Mouse (Mus musculus) midbrain, postnatal 0 days (tissue): ENCODE results near the gene Exo1. TPM values are rescaled to one million over a fixed set of nuclear protein-coding genes. Genes with fewer than 3 reads are reported as not detected.
A peak's percentile ranks its signal among the peaks of the same experiment; 100 is the strongest.

ENCODE experiments used
- ATAC-seq: fragments of 200-750 bp; cut with Nextera tagmentation; 2 replicates; pipeline ENCODE4 v1.8.0; 2017; ENCODE audit warnings: moderate number of reproducible peaks, mild to moderate bottlenecking, moderate TSS enrichment, moderate library complexity; ENCODE audit not compliant: low FRiP score
- DNase-seq: peaks from one replicate; pipeline ENCODE4 v3.0.0-alpha.2; 2015; ENCODE audit warnings: low spot score
- H3K27ac ChIP-seq: fragments of 300-500 bp; sonication (generic); 2 replicates; pipeline ENCODE4 v1.5.1; 2014; ENCODE audit warnings: low read depth, mild to moderate bottlenecking, low read length, mixed read lengths
- H3K27me3 ChIP-seq: fragments of 300-500 bp; sonication (generic); 2 replicates; pipeline ENCODE4 v1.6.1; 2014; ENCODE audit warnings: low read length, control low read depth, mixed read lengths; ENCODE audit not compliant: insufficient read depth
- H3K36me3 ChIP-seq: fragments of 300-500 bp; sonication (generic); 2 replicates; pipeline ENCODE4 v1.6.1; 2014; ENCODE audit warnings: low read length, control low read depth, mixed read lengths; ENCODE audit not compliant: insufficient read depth
- H3K4me1 ChIP-seq: fragments of 300-500 bp; sonication (generic); 2 replicates; pipeline ENCODE4 v1.6.1; 2014; ENCODE audit warnings: mild to moderate bottlenecking, control low read depth, antibody characterized with exemption, low read length, mixed read lengths; ENCODE audit not compliant: insufficient read depth
- H3K4me2 ChIP-seq: fragments of 300-500 bp; sonication (generic); 2 replicates; pipeline ENCODE4 v1.6.1; 2014; ENCODE audit warnings: low read depth, mild to moderate bottlenecking, low read length, mixed read lengths; ENCODE audit not compliant: poor library complexity, severe bottlenecking
- H3K4me3 ChIP-seq: fragments of 300-500 bp; sonication (generic); 2 replicates; pipeline ENCODE4 v1.5.1; 2014; ENCODE audit warnings: low read depth, mild to moderate bottlenecking, low read length, moderate library complexity
- H3K9ac ChIP-seq: fragments of 300-500 bp; sonication (generic); replicated peaks from 2 replicates; pipeline ENCODE4 v1.6.1; 2014; ENCODE audit warnings: mild to moderate bottlenecking, low read length, moderate library complexity, mixed read lengths; ENCODE audit not compliant: poor library complexity, severe bottlenecking
- H3K9me3 ChIP-seq: fragments of 300-500 bp; sonication (generic); 2 replicates; pipeline ENCODE4 v1.6.1; 2016; ENCODE audit warnings: low read length, control low read depth
- CTCF ChIP-seq: IDR thresholded peaks from 2 replicates; pipeline ENCODE4 v1.5.1; 2016; ENCODE audit warnings: antibody characterized with exemption, mild to moderate bottlenecking
- WGBS: fragments of 180-500 bp; shearing (Covaris S2); extraction: QIAGEN DNeasy Blood & Tissue Kit; methylation state at CpG from one replicate; pipeline ENCODE4 v1.1.7; 2014; 5-methylcytosine and 5-hydroxymethylcytosine counted together
- polyA plus RNA-seq: library from polyadenylated mRNA; unstranded; fragments of >200 nt; fragmentation: Nextera tagmentation; extraction: Ambion mirVana; gene quantifications from 2 replicates; pipeline ENCODE4 v1.2.1, GENCODE M21; 2015
- total RNA-seq: library from RNA; depleted of rRNA; stranded (reverse); fragments of >200 nt; gene quantifications from 2 replicates; pipeline ENCODE4 v1.2.3, GENCODE M21; 2014

Gene Exo1
- total and polyA plus RNA-seq, 2 experiments from 2014 or later = 1.4 to 2.1 TPM

DNA sequence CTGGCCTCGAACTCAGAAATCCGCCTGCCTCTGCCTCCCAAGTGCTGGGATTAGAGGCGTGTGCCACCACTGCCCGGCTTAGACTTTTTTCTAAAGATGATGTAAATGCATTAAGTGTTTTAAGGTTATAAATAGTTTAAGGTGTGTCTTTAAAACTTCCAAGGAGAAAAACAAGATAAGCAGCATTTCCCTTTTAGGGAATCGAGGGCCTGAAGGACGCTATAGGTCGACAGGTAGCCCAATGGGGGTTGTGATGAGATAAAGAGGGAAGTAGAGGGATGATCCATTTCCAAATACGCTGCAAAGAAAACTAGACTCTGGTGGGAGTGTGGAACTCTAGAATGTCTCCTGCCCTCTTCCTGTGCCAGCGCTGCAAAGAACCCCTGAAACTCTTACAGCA, 39.6 kb downstream of the Exo1 start, which contains the start of gene Gm38100:
TSS of gene Gm38100 (plus strand) at position 301 of the 400 bp plus-strand sequence.
- H3K9me3 ChIP-seq = no peaks in the 10 kb centered on the region
- no peak within 1 kb of the TSS for H3K27ac ChIP-seq
- no peaks in the 10 kb centered on the region for H3K4me1 ChIP-seq
- H3K36me3 ChIP-seq = no peaks in the 10 kb centered on the region
- H3K4me3 ChIP-seq = no peak within 1 kb of the TSS
- H3K27me3 ChIP-seq = no peaks in the 10 kb centered on the region; the same call in 1 of the 2 replicates
- H3K9ac ChIP-seq = no peak within 1 kb of the TSS
- WGBS = 93% methylated on average over 9 of the region's 9 CpGs
- no peak for DNase-seq
- no peak for TF ChIP-seq CTCF
- H3K4me2 ChIP-seq = no peak within 1 kb of the TSS
- no peak for ATAC-seq

- ATAC-seq (no peak), DNase-seq (no peak)
- TF ChIP-seq CTCF = no peak
- H3K9me3 ChIP-seq = no peaks in the 10 kb centered on the region
- no peak overlapping the region for H3K27ac ChIP-seq
- no peaks in the 10 kb centered on the region for H3K36me3 ChIP-seq
- no peak overlapping the region for H3K4me2 ChIP-seq
- no peaks in the 10 kb centered on the region for H3K4me1 ChIP-seq
- 95% methylated on average over 8 of the region's 8 CpGs for WGBS
- no peaks in the 10 kb centered on the region; the same call in 1 of the 2 replicates for H3K27me3 ChIP-seq
- no peak overlapping the region for H3K9ac ChIP-seq
- no peak overlapping the region for H3K4me3 ChIP-seq
These were observed 40.7 kb downstream of the Exo1 start for GRCm38 (mm10) chr1:175921091-175921490.

DNA sequence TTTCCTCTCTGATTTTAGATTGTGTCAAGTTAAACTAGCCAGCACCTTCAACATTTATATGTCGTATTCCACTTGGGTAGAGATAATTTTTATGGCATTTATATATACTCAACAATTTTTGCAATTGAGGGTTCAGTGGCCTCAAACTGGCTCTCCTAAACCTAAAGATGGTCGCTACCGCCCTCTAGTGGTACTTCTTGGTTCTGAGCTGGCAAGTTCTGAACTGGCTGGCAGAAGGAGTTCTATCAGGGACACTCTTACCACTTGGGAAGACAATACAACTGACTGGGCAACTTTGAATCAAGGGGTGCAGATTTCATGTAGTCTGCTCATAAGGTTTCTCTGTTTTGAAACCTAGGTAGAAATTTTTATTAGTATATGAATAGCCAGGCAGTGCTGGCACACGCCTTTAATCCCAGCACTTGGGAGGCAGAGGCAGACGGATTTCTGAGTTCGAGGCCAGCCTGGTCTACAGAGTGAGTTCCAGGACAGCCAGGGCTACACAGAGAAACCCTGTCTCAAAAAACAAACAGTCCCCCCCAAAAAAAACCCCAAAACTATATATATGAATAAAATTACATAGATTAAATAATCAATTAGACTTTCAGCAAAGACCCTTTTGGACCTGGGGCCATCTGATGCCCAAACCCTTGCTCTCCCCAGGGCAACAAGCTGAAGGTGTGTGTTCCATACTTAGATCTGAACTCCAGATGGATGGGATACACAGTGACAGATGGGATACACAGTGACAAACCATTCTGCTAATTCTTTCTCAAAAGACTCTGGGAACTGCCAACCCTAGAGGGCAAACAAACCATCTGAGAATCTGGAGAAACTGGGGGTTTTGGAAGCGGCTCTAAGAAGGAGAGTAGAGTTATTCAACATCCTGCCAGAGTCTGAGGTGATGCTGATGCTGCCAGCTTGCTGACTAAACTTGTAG, 43.7 kb downstream of the Exo1 start:
- Histone ChIP-seq H3K9ac (no peak overlapping the region), H3K4me1 (no peaks in the 10 kb centered on the region), H3K4me3 (no peak overlapping the region), H3K9me3 (no peaks in the 10 kb centered on the region), H3K36me3 (no peaks in the 10 kb centered on the region), H3K4me2 (no peak overlapping the region), H3K27ac (no peak overlapping the region), H3K27me3 (no peaks in the 10 kb centered on the region)
- peak; percentile 85 for DNase-seq
- WGBS = 53% methylated on average over 7 of the region's 7 CpGs
- TF ChIP-seq CTCF = peak; percentile 93
- ATAC-seq = peak; percentile 57; the same call in 1 of the 2 replicates

DNA sequence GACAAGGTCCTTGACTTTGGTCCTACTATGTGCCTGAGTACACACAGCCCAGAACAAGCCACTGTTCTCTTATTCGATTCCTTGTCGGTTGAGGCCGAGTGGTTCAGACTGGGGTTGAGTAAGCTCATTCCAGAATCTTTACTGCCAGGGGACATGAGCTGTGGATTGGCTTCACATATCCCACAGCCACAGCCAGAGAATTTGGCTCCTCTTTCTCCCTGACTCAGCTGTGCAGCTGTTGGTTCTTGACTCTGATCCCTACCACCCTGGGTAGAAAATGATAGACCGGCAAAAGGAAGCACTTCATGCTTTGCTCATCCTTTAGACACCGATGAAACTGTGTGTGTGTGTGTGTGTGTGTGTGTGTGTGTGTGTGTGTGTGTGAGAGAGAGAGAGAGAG, 51.0 kb downstream of the Exo1 start:
- H3K27me3 ChIP-seq = no peaks in the 10 kb centered on the region
- no peak for TF ChIP-seq CTCF
- ATAC-seq (no peak), DNase-seq (no peak)
- no peaks in the 10 kb centered on the region for H3K4me1 ChIP-seq
- no peak overlapping the region for H3K27ac ChIP-seq
- no peaks in the 10 kb centered on the region for H3K36me3 ChIP-seq
- no peak overlapping the region for H3K9ac ChIP-seq
- WGBS = 91% methylated on average over 5 of the region's 5 CpGs
- H3K4me3 ChIP-seq = no peak overlapping the region
- H3K4me2 ChIP-seq = no peak overlapping the region
- H3K9me3 ChIP-seq = no peaks in the 10 kb centered on the region

DNA sequence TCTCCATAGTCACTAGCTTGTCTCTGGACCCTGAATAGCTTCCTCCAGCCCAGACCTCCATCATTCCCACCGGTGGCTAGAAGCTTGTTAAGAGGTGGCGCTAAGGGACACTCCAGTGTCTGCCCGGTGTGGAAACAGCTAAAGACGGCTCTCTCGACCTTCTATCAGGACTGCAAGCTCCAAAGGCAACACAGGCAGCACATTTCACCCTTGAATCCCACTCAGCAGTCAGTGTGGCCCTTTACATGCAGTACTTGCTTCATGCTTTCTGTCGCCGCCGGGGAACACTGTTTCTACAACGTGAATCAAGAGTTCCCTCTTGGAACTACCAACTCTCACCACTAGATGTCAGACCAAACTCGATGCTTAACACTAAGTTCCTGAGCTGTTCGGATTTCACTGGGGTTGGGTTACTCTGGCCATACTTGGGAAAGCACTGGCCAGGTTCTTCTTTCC, 55.9 kb downstream of the Exo1 start:
- no peak overlapping the region for H3K4me3 ChIP-seq
- peak; percentile 99 for TF ChIP-seq CTCF
- H3K9me3 ChIP-seq = no peaks in the 10 kb centered on the region
- H3K4me1 ChIP-seq = no peaks in the 10 kb centered on the region
- no peaks in the 10 kb centered on the region for H3K36me3 ChIP-seq
- H3K9ac ChIP-seq = no peak overlapping the region
- no peaks in the 10 kb centered on the region for H3K27me3 ChIP-seq
- WGBS = 7% methylated on average over 11 of the region's 11 CpGs
- DNase-seq (peak; percentile 95), ATAC-seq (peak; percentile 83)
- H3K27ac ChIP-seq = no peak overlapping the region
- H3K4me2 ChIP-seq = peak overlapping the region; percentile 40; the same call in 1 of the 2 replicates

GRCm38 (mm10) chr1:175938731-175939130, 58.4 kb downstream of the Exo1 start:
- ATAC-seq (no peak), DNase-seq (no peak)
- H3K9ac ChIP-seq = no peak overlapping the region
- H3K4me1 ChIP-seq = no peaks in the 10 kb centered on the region
- H3K4me3 ChIP-seq = no peak overlapping the region
- H3K27me3 ChIP-seq = no peaks in the 10 kb centered on the region
- no peak for TF ChIP-seq CTCF
- H3K27ac ChIP-seq = no peak overlapping the region
- no peak overlapping the region for H3K4me2 ChIP-seq
- 87% methylated on average over 3 of the region's 3 CpGs for WGBS
- no peaks in the 10 kb centered on the region for H3K36me3 ChIP-seq
- no peaks in the 10 kb centered on the region for H3K9me3 ChIP-seq
